Mouse (Mus musculus): ENCODE data around the gene Pmm2. TPM values are rescaled to one million over a fixed set of nuclear protein-coding genes. Genes with fewer than 3 reads are reported as not detected.
A peak's percentile ranks its signal among the peaks of the same experiment; 100 is the strongest.

Pmm2 gene
- polyA plus RNA-seq, 1 experiment from 2014 or later, result 54.1 TPM

GRCm38 (mm10) chr16:8656256-8656655 is 18.8 kb downstream of the Pmm2 start:
- no peak for ATAC-seq (ENCODE audit: insufficient number of reproducible peaks, insufficient read depth, low FRiP score, low TSS enrichment, low read depth)
- Histone ChIP-seq H3K36me3 (peaks cover 83% of the 10 kb centered on the region), H3K9me3 (no peaks in the 10 kb centered on the region), H3K27me3 (no peaks in the 10 kb centered on the region), H3K27ac (no peak overlapping the region), H3K9ac (replicated peaks) (no peak overlapping the region), H3K4me1 (replicated peaks) (no peaks in the 10 kb centered on the region), H3K4me3 (replicated peaks) (no peak overlapping the region), H3K4me2 (no peak overlapping the region)
- 75% methylated on average over 2 of the region's 2 CpGs for WGBS

GRCm38 (mm10) chr16:8658349-8658748 is 20.9 kb downstream of the Pmm2 start:
- ATAC-seq (ENCODE audit: insufficient number of reproducible peaks, insufficient read depth, low FRiP score, low TSS enrichment, low read depth), result no peak
- H3K9ac ChIP-seq (replicated peaks), result no peak overlapping the region
- no peaks in the 10 kb centered on the region for H3K9me3 ChIP-seq
- 78% methylated on average over 4 of the region's 4 CpGs for WGBS
- H3K27me3 ChIP-seq, result no peaks in the 10 kb centered on the region
- no peak overlapping the region for H3K27ac ChIP-seq
- H3K4me3 ChIP-seq (replicated peaks), result no peak overlapping the region
- H3K4me1 ChIP-seq (replicated peaks), result no peaks in the 10 kb centered on the region
- peaks cover 87% of the 10 kb centered on the region for H3K36me3 ChIP-seq
- H3K4me2 ChIP-seq, result no peak overlapping the region

- no peak overlapping the region for H3K4me3 ChIP-seq (replicated peaks)
- H3K27me3 ChIP-seq, result no peaks in the 10 kb centered on the region
- no peak overlapping the region for H3K9ac ChIP-seq (replicated peaks)
- H3K4me2 ChIP-seq, result no peak overlapping the region
- no peaks in the 10 kb centered on the region for H3K4me1 ChIP-seq (replicated peaks)
- no peaks in the 10 kb centered on the region for H3K9me3 ChIP-seq
- ATAC-seq (ENCODE audit: insufficient number of reproducible peaks, insufficient read depth, low FRiP score, low TSS enrichment, low read depth), result no peak
- WGBS, result 96% methylated on average over 4 of the region's 4 CpGs
- no peak overlapping the region for H3K27ac ChIP-seq
- peaks cover 92% of the 10 kb centered on the region for H3K36me3 ChIP-seq
Observed at GRCm38 (mm10) chr16:8658764-8659163, 21.3 kb downstream of the Pmm2 start.

GRCm38 (mm10) chr16:8663022-8663421 is 25.5 kb downstream of the Pmm2 start:
- Histone ChIP-seq H3K27me3 (no peaks in the 10 kb centered on the region), H3K4me2 (no peak overlapping the region), H3K36me3 (peaks cover 71% of the 10 kb centered on the region), H3K27ac (no peak overlapping the region), H3K4me3 (replicated peaks) (no peak overlapping the region), H3K9me3 (no peaks in the 10 kb centered on the region), H3K4me1 (replicated peaks) (peaks cover 14% of the 10 kb centered on the region), H3K9ac (replicated peaks) (no peak overlapping the region)
- 80% methylated on average over 2 of the region's 2 CpGs for WGBS
- no peak for ATAC-seq (ENCODE audit: insufficient number of reproducible peaks, insufficient read depth, low FRiP score, low TSS enrichment, low read depth)

- Histone ChIP-seq H3K4me1 (replicated peaks) (peaks cover 22% of the 10 kb centered on the region), H3K36me3 (peaks cover 64% of the 10 kb centered on the region)
- ATAC-seq (ENCODE audit: insufficient number of reproducible peaks, insufficient read depth, low FRiP score, low TSS enrichment, low read depth), result no peak
Observed at GRCm38 (mm10) chr16:8663606-8664539, 26.4 kb downstream of the Pmm2 start.

GRCm38 (mm10) chr16:8665367-8665766 is 27.9 kb downstream of the Pmm2 start:
- H3K4me2 ChIP-seq, result no peak overlapping the region
- no peaks in the 10 kb centered on the region for H3K27me3 ChIP-seq
- H3K9me3 ChIP-seq, result no peaks in the 10 kb centered on the region
- peaks cover 37% of the 10 kb centered on the region for H3K4me1 ChIP-seq (replicated peaks)
- H3K4me3 ChIP-seq (replicated peaks), result no peak overlapping the region
- WGBS, result 88% methylated on average over 5 of the region's 5 CpGs
- ATAC-seq (ENCODE audit: insufficient number of reproducible peaks, insufficient read depth, low FRiP score, low TSS enrichment, low read depth), result no peak
- H3K9ac ChIP-seq (replicated peaks), result no peak overlapping the region
- H3K36me3 ChIP-seq, result peaks cover 51% of the 10 kb centered on the region
- no peak overlapping the region for H3K27ac ChIP-seq

More at GRCm38 (mm10) chr16:8663606-8664539, 26.4 kb downstream of the Pmm2 start:
- WGBS, result 88% methylated on average over 24 of the region's 24 CpGs
- no peaks in the 10 kb centered on the region for H3K27me3 ChIP-seq
- H3K9me3 ChIP-seq, result no peaks in the 10 kb centered on the region
- no peak overlapping the region for H3K4me3 ChIP-seq (replicated peaks)
- H3K9ac ChIP-seq (replicated peaks), result no peak overlapping the region
- H3K4me2 ChIP-seq, result no peak overlapping the region
- no peak overlapping the region for H3K27ac ChIP-seq

- no peak overlapping the region for H3K27ac ChIP-seq
- peaks cover 43% of the 10 kb centered on the region for H3K36me3 ChIP-seq
- H3K4me3 ChIP-seq (replicated peaks), result no peak overlapping the region
- H3K4me1 ChIP-seq (replicated peaks), result peaks cover 46% of the 10 kb centered on the region
- H3K4me2 ChIP-seq, result no peak overlapping the region
- H3K9me3 ChIP-seq, result no peaks in the 10 kb centered on the region
- 57% methylated on average over 2 of the region's 2 CpGs for WGBS
- H3K27me3 ChIP-seq, result no peaks in the 10 kb centered on the region
- H3K9ac ChIP-seq (replicated peaks), result no peak overlapping the region
- no peak for ATAC-seq (ENCODE audit: insufficient number of reproducible peaks, insufficient read depth, low FRiP score, low TSS enrichment, low read depth)
Observed at GRCm38 (mm10) chr16:8666452-8666851, 29.0 kb downstream of the Pmm2 start.

- Histone ChIP-seq H3K4me3 (replicated peaks) (no peak overlapping the region), H3K27ac (no peak overlapping the region), H3K4me1 (replicated peaks) (peaks cover 46% of the 10 kb centered on the region), H3K36me3 (peaks cover 35% of the 10 kb centered on the region), H3K27me3 (no peaks in the 10 kb centered on the region), H3K4me2 (no peak overlapping the region), H3K9ac (replicated peaks) (no peak overlapping the region), H3K9me3 (no peaks in the 10 kb centered on the region)
- ATAC-seq (ENCODE audit: insufficient number of reproducible peaks, insufficient read depth, low FRiP score, low TSS enrichment, low read depth), result no peak
- WGBS, result 82% methylated on average over 7 of the region's 7 CpGs
Observed at GRCm38 (mm10) chr16:8667261-8667660, 29.8 kb downstream of the Pmm2 start.

- 0 out of 2 replicates have a peak, but pooled peaks cover 2% of the 10 kb centered on the region for H3K27me3 ChIP-seq
- ATAC-seq (ENCODE audit: insufficient number of reproducible peaks, insufficient read depth, low FRiP score, low TSS enrichment, low read depth), result no peak
- H3K4me2 ChIP-seq, result no peak overlapping the region
- peaks cover 30% of the 10 kb centered on the region for H3K36me3 ChIP-seq
- H3K4me1 ChIP-seq (replicated peaks), result peaks cover 46% of the 10 kb centered on the region
- no peak overlapping the region for H3K4me3 ChIP-seq (replicated peaks)
- 77% methylated on average over 4 of the region's 4 CpGs for WGBS
- no peak overlapping the region for H3K27ac ChIP-seq
- no peaks in the 10 kb centered on the region for H3K9me3 ChIP-seq
- H3K9ac ChIP-seq (replicated peaks), result 0 out of 2 replicates have a peak overlapping the region, but pooled peaks have one; percentile 9
Observed at GRCm38 (mm10) chr16:8667814-8668213, 30.3 kb downstream of the Pmm2 start.

- H3K4me3 ChIP-seq (replicated peaks), result no peak overlapping the region
- H3K4me1 ChIP-seq (replicated peaks), result peaks cover 46% of the 10 kb centered on the region
- no peaks in the 10 kb centered on the region for H3K9me3 ChIP-seq
- H3K4me2 ChIP-seq, result no peak overlapping the region
- H3K36me3 ChIP-seq, result peaks cover 24% of the 10 kb centered on the region; the same call in 1 of the 2 replicates
- WGBS, result 83% methylated on average over 2 of the region's 2 CpGs
- no peak for ATAC-seq (ENCODE audit: insufficient number of reproducible peaks, insufficient read depth, low FRiP score, low TSS enrichment, low read depth)
- peaks cover 7% of the 10 kb centered on the region for H3K27me3 ChIP-seq
- no peak overlapping the region for H3K27ac ChIP-seq
- no peak overlapping the region for H3K9ac ChIP-seq (replicated peaks)
Observed at GRCm38 (mm10) chr16:8668386-8668785, 30.9 kb downstream of the Pmm2 start.

- Histone ChIP-seq H3K4me2 (peak overlapping the region; percentile 61), H3K36me3 (peaks cover 14% of the 10 kb centered on the region; the same call in 1 of the 2 replicates), H3K4me3 (replicated peaks) (peak overlapping the region; percentile 65), H3K9me3 (no peaks in the 10 kb centered on the region), H3K9ac (replicated peaks) (peak overlapping the region; percentile 71), H3K27me3 (peaks cover 7% of the 10 kb centered on the region), H3K27ac (0 out of 2 replicates have a peak overlapping the region, but pooled peaks have one; percentile 91), H3K4me1 (replicated peaks) (peaks cover 46% of the 10 kb centered on the region)
- WGBS, result 66% methylated on average over 5 of the region's 5 CpGs
- ATAC-seq (ENCODE audit: insufficient number of reproducible peaks, insufficient read depth, low FRiP score, low TSS enrichment, low read depth), result no peak
Observed at GRCm38 (mm10) chr16:8669432-8669831, 32.0 kb downstream of the Pmm2 start.

Data from limb, embryonic 12.5 days (tissue).